Mouse (Mus musculus) MEL (cell line): ENCODE results near the gene Dynlt1c. TPM values are rescaled to one million over a fixed set of nuclear protein-coding genes. Genes with fewer than 3 reads are reported as not detected.
"Not testable (repeated sequence)": the region's sequence is repeated elsewhere in the genome, so short reads cannot be mapped to it uniquely, and the experiment has no call there.

Experiments used
- DNase-seq: peaks from one replicate; pipeline ENCODE4 v3.0.0; 2011; ENCODE audit warnings: low read depth, low spot score
- H3K27ac ChIP-seq: 2 replicates; pipeline ENCODE4 v1.5.1; 2012; ENCODE audit warnings: low read depth, mild to moderate bottlenecking, control low read depth, low read length, moderate library complexity; ENCODE audit not compliant: control insufficient read depth
- H3K27me3 ChIP-seq, 2 experiments: fragments of 150-350 bp in 1 of 2; sonication (generic) in 1 of 2; 2 replicates each; pipeline ENCODE4 v1.6.1; 2012; ENCODE audit warnings: low read length in 2 of 2, mild to moderate bottlenecking in 2 of 2, improper control_type of control experiment in 1 of 2, moderate library complexity in 1 of 2; ENCODE audit not compliant: insufficient read depth in 2 of 2, control insufficient read depth in 1 of 2
- H3K36me3 ChIP-seq, 2 experiments: 2 replicates each; pipeline ENCODE4 v1.6.1; 2012 to 2014; ENCODE audit warnings: low read length in 2 of 2, improper control_type of control experiment in 1 of 2, inconsistent platforms in 1 of 2, mild to moderate bottlenecking in 1 of 2; ENCODE audit not compliant: insufficient read depth in 2 of 2, control insufficient read depth in 1 of 2
- H3K4me1 ChIP-seq, 2 experiments: fragments of 150-350 bp in 1 of 2; sonication (generic) in 1 of 2; 2 replicates each; pipeline ENCODE4 v1.6.1; 2012; ENCODE audit warnings: low read length in 2 of 2, improper control_type of control experiment in 1 of 2, mild to moderate bottlenecking in 1 of 2; ENCODE audit not compliant: insufficient read depth in 2 of 2, control insufficient read depth in 1 of 2
- H3K4me3 ChIP-seq, 2 experiments: fragments of 150-350 bp in 1 of 2; sonication (generic) in 1 of 2; 2 replicates each; pipeline ENCODE4 v1.5.1; 2012; ENCODE audit warnings: low read depth in 2 of 2, low read length in 2 of 2, mild to moderate bottlenecking in 2 of 2, moderate library complexity in 2 of 2, control low read depth in 1 of 2, improper control_type of control experiment in 1 of 2; ENCODE audit not compliant: control insufficient read depth in 1 of 2, insufficient read depth in 1 of 2
- H3K79me2 ChIP-seq: 2 replicates; pipeline ENCODE4 v1.6.1; 2012; ENCODE audit warnings: mild to moderate bottlenecking, low read length, moderate library complexity; ENCODE audit not compliant: control insufficient read depth, poor library complexity, insufficient read depth
- H3K9ac ChIP-seq: 2 replicates; pipeline ENCODE4 v1.6.1; 2012; ENCODE audit warnings: low read depth, mild to moderate bottlenecking, control low read depth, low read length, moderate library complexity; ENCODE audit not compliant: control insufficient read depth, poor library complexity, severe bottlenecking
- H3K9me3 ChIP-seq: fragments of 150-350 bp; sonication (generic); replicated peaks from 2 replicates; pipeline ENCODE4 v1.6.1; 2012; ENCODE audit warnings: mild to moderate bottlenecking, low read length, improper control_type of control experiment, moderate library complexity; ENCODE audit not compliant: insufficient read depth
- polyA plus RNA-seq, 2 experiments: library from polyadenylated mRNA; stranded (reverse) in 1 of 2; unstranded in 1 of 2; fragments of >175 nt in 1 of 2; fragments of >200 nt in 1 of 2; gene quantifications; 2 replicates each; pipeline versions ENCODE4 v1.2.1 to v1.2.4; 2012; ENCODE audit warnings: low replicate concordance in 2 of 2, low read depth in 1 of 2; ENCODE audit not compliant: insufficient read length in 2 of 2, insufficient read depth in 1 of 2, missing spikeins in 1 of 2
- total RNA-seq: library from RNA; depleted of rRNA; stranded (reverse); fragments of 300-350 nt; gene quantifications from 2 replicates; pipeline ENCODE4 v1.2.3, GENCODE M21; 2012

Dynlt1c gene
- total and polyA plus RNA-seq, 3 experiments = 6.3 to 7.7 TPM; not detected in 1

DNA sequence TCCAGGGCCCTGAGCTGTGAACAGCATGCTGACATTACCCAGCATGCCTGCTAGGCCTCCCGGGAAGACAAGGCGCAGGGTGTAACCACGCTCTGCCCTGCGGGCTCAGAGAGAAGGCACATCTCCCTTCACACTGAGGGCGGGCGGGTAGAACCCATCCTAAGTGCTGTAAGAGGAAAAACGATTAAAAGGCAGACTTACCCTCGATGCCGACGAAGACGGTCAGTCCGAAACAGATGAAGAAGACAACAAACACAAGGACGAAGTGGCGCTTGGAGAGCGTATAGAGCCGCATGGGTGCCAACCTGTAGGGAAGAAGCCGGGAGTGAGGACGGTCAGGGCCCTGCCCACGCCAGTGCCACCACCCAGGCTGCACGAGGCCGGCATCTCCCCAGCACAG lies 38.0 kb downstream of the Dynlt1c start:
- H3K27ac ChIP-seq, H3K9me3 ChIP-seq, H3K79me2 ChIP-seq, H3K4me3 ChIP-seq, DNase-seq, H3K36me3 ChIP-seq, H3K9ac ChIP-seq, H3K27me3 ChIP-seq, H3K4me1 ChIP-seq: not testable (repeated sequence)

DNA sequence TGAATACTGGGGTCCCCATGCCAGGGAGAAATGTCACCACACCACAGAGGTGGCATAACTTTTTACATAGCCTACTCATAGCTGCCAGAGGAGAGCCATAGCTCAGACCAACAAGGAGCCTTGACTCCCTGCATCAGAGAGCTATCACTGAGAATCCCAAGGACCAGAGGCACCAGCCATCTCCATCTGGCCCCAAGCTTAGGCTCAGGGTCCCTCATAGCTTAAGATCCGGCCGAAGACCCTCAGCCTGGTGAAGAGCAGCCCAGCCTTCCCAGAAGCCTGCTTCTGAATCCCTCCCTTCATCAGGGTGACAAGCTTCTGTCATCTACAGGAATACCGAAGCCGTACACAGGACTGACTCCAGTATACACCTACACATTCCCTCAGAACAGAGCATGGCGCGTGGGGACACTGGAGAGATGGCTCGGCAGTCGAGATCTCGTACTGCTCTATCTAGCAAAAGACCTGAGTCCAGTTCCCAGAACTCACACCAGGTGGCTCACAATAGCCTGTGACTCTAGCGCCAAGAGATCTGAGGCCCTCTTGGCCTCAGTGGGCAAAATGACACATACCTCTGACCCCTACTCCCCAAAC lies 38.7 kb downstream of the Dynlt1c start:
- not testable (repeated sequence) for H3K27ac ChIP-seq, H3K79me2 ChIP-seq, H3K36me3 ChIP-seq, DNase-seq, H3K9me3 ChIP-seq, H3K9ac ChIP-seq, H3K27me3 ChIP-seq, H3K4me3 ChIP-seq, H3K4me1 ChIP-seq

DNA sequence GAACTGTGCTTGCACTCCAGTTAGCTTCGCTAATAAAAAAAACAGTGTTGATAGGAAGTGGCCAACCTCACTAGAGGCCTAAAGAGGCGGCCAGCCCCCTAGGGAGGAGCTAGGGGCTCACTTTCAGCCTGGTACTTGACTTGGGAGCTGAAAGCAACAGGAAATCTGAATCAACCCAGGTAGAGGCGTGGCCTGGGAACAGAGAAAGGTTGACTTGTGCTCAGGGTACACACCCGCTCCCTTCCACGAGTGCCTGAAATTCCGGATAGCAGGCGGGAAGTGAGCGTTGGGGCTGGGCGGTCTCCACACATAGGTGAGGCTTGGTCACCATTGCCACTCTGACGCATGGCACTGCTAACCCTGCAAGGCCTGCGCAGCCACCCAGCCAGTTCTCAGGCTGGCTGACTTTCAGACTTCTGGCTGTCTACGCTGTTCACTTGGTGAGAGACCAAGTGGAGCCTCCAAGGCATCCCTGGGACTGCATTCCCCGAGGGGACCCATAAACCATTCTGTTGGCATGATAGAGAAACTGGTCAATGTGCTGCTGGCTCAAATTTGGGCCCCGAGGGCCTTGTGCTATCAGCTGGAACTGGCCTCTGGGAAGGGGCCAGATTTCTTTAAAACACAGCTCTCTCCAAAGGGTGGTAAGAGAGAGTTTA lies 39.4 kb downstream of the Dynlt1c start:
- not testable (repeated sequence) for H3K36me3 ChIP-seq, H3K9ac ChIP-seq, H3K4me3 ChIP-seq, H3K27me3 ChIP-seq, H3K4me1 ChIP-seq, H3K79me2 ChIP-seq, H3K9me3 ChIP-seq, H3K27ac ChIP-seq, DNase-seq

DNA sequence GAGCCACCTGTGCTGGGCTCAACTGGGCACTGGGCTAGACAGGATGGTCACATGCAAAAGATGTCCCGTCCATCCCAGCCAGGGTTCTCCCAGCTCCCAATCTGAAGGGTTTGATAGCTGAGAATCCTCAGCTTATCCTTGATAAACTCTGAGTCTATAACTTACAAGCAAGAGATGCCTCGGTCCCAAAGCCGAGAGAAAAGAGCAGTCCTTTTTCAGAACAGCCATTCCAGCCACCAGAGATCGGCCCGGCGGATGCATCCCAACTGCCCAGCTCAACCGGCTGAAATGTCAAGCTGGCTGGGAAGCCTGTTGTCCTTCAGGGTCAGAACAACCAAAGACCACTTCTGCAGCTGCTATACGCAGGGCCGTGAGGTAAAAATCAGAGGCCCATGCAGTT lies 42.7 kb downstream of the Dynlt1c start:
- H3K79me2 ChIP-seq, H3K36me3 ChIP-seq, H3K27ac ChIP-seq, H3K4me3 ChIP-seq, H3K9ac ChIP-seq, H3K9me3 ChIP-seq, DNase-seq, H3K4me1 ChIP-seq, H3K27me3 ChIP-seq: not testable (repeated sequence)

DNA sequence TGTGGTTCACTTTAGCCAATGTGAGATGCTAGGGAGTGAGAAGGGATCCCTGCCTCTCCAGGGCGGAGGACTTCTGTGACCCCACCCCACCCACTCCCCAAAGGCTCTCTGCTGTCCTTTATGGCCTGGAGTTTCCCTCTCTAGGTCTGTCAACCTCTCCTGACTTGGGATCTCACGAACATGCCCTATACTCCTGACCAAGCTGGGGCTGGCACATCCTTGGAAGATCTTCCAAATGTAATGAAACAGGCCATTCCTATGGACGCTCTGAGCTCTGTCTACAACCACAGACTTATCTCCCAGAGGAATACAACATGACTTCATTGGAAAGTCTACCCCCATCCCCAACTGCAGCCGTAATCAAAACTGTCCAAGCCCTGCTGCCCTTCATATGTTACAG lies 43.2 kb downstream of the Dynlt1c start:
- H3K9me3 ChIP-seq, H3K36me3 ChIP-seq, DNase-seq, H3K9ac ChIP-seq, H3K79me2 ChIP-seq, H3K4me3 ChIP-seq, H3K27me3 ChIP-seq, H3K4me1 ChIP-seq, H3K27ac ChIP-seq: not testable (repeated sequence)

DNA sequence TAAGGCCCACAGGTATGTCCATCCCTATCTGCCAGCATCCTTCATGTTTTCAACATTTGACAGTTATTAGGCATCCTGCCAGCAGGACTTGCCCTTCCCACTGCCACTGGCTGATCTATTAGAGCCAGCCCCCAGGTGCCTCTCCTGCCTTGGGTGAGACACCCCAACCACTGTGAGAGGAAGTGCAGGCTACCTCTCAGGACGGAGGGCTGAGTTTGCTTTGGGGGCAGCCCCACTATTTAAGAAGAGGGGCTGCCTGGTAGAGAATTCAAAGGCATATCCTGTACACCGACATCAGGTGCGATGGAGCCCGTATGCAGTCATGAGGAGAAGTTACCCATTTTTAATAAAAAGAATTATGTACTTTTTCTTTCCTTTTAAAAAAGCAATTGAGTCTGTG lies 44.2 kb downstream of the Dynlt1c start:
- H3K36me3 ChIP-seq, H3K27ac ChIP-seq, H3K4me1 ChIP-seq, DNase-seq, H3K4me3 ChIP-seq, H3K9ac ChIP-seq, H3K27me3 ChIP-seq, H3K9me3 ChIP-seq, H3K79me2 ChIP-seq: not testable (repeated sequence)

DNA sequence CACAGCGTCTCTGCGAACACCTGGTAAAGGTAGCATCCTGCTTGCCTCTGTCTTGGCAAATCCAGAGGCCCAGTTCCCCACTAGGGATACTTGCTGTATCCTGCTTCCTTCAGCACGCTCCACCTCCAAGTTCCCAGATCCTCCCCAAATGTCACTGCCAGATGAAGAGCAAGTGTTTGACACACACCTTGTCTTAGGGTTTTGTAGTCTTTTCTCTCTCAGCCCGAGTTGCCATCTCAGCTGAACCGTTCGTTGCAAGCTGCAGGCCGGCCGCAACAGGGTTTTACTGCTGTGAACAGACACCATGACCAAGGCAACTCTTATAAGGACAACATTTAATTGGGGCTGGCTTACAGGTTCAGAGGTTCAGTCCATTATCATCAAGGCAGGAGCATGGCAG lies 45.4 kb downstream of the Dynlt1c start:
- DNase-seq, H3K9me3 ChIP-seq, H3K79me2 ChIP-seq, H3K27ac ChIP-seq, H3K4me3 ChIP-seq, H3K27me3 ChIP-seq, H3K9ac ChIP-seq, H3K4me1 ChIP-seq, H3K36me3 ChIP-seq: not testable (repeated sequence)
